Mouse (Mus musculus) neural tube, embryonic 11.5 days (tissue): Measurements from ENCODE around the gene Mrps5. TPM values are rescaled to one million over a fixed set of nuclear protein-coding genes. Genes with fewer than 3 reads are reported as not detected.

Source experiments
- ATAC-seq: fragments of 200-750 bp; cut with Nextera tagmentation; 2 replicates; pipeline ENCODE4 v1.8.0; 2017; ENCODE audit warnings: moderate number of reproducible peaks, mild to moderate bottlenecking, moderate TSS enrichment, moderate library complexity; ENCODE audit not compliant: insufficient read depth, low FRiP score, low TSS enrichment
- DNase-seq: peaks from one replicate; pipeline ENCODE4 v3.0.0-alpha.2; 2015; ENCODE audit warnings: low spot score
- H3K27ac ChIP-seq: fragments of 300-500 bp; sonication (generic); 2 replicates; pipeline ENCODE4 v1.5.1; 2014; ENCODE audit warnings: low read depth, mild to moderate bottlenecking, low read length
- H3K27me3 ChIP-seq: fragments of 300-500 bp; sonication (generic); 2 replicates; pipeline ENCODE4 v1.6.1; 2014; ENCODE audit warnings: mild to moderate bottlenecking, low read length, mixed read lengths; ENCODE audit not compliant: control insufficient read depth, insufficient read depth
- H3K36me3 ChIP-seq: fragments of 300-500 bp; sonication (generic); 2 replicates; pipeline ENCODE4 v1.6.1; 2014; ENCODE audit warnings: mild to moderate bottlenecking, low read length, moderate library complexity, mixed read lengths; ENCODE audit not compliant: control insufficient read depth, insufficient read depth
- H3K4me1 ChIP-seq: fragments of 300-500 bp; sonication (generic); 2 replicates; pipeline ENCODE4 v1.6.1; 2014; ENCODE audit warnings: low read length, mixed read lengths; ENCODE audit not compliant: control insufficient read depth, insufficient read depth
- H3K4me2 ChIP-seq: fragments of 300-500 bp; sonication (generic); 2 replicates; pipeline ENCODE4 v1.6.1; 2014; ENCODE audit warnings: low read depth, mild to moderate bottlenecking, moderate library complexity
- H3K4me3 ChIP-seq: fragments of 300-500 bp; sonication (generic); 2 replicates; pipeline ENCODE4 v1.5.1; 2014; ENCODE audit warnings: low read depth, low read length
- H3K9ac ChIP-seq: fragments of 300-500 bp; sonication (generic); 2 replicates; pipeline ENCODE4 v1.6.1; 2014; ENCODE audit warnings: mild to moderate bottlenecking, low read length
- H3K9me3 ChIP-seq: fragments of 300-500 bp; sonication (generic); 2 replicates; pipeline ENCODE4 v1.6.1; 2016; ENCODE audit warnings: low read length; ENCODE audit not compliant: control insufficient read depth
- WGBS: fragments of 180-500 bp; shearing (Covaris S2); extraction: QIAGEN DNeasy Blood & Tissue Kit; methylation state at CpG from one replicate; pipeline ENCODE4 v1.1.7; 2014; 5-methylcytosine and 5-hydroxymethylcytosine counted together
- polyA plus RNA-seq: library from polyadenylated mRNA; unstranded; fragments of >200 nt; fragmentation: Nextera tagmentation; extraction: Ambion mirVana; gene quantifications from 2 replicates; pipeline ENCODE4 v1.2.1, GENCODE M21; 2014

The Mrps5 gene
- polyA plus RNA-seq, 1 experiment from 2014 or later = 154 TPM

GRCm38 (mm10) chr2:127605203-127605602 lies 18.2 kb downstream of the Mrps5 start:
- ATAC-seq = no peak
- H3K4me1 ChIP-seq = 0 out of 2 replicates have a peak, but pooled peaks cover 4% of the 10 kb centered on the region
- no peak overlapping the region for H3K9ac ChIP-seq
- H3K27ac ChIP-seq = no peak overlapping the region
- WGBS = 93% methylated on average over 3 of the region's 3 CpGs
- no peaks in the 10 kb centered on the region for H3K27me3 ChIP-seq
- DNase-seq = no peak
- peaks cover 6% of the 10 kb centered on the region for H3K36me3 ChIP-seq
- H3K4me3 ChIP-seq = no peak overlapping the region
- H3K4me2 ChIP-seq = no peak overlapping the region
- no peaks in the 10 kb centered on the region for H3K9me3 ChIP-seq

GRCm38 (mm10) chr2:127608234-127608633 lies 21.2 kb downstream of the Mrps5 start:
- H3K9ac ChIP-seq = no peak overlapping the region
- H3K36me3 ChIP-seq = peaks cover 3% of the 10 kb centered on the region
- DNase-seq (no peak), ATAC-seq (no peak)
- 52% methylated on average over 3 of the region's 3 CpGs for WGBS
- no peaks in the 10 kb centered on the region for H3K27me3 ChIP-seq
- H3K4me1 ChIP-seq = 0 out of 2 replicates have a peak, but pooled peaks cover 4% of the 10 kb centered on the region
- no peak overlapping the region for H3K27ac ChIP-seq
- H3K9me3 ChIP-seq = no peaks in the 10 kb centered on the region
- H3K4me2 ChIP-seq = no peak overlapping the region
- no peak overlapping the region for H3K4me3 ChIP-seq

- ATAC-seq = no peak
These were observed 22.0 kb downstream of the Mrps5 start for GRCm38 (mm10) chr2:127608986-127609385.

GRCm38 (mm10) chr2:127611386-127611785 lies 24.4 kb downstream of the Mrps5 start:
- WGBS = 84% methylated on average over 4 of the region's 4 CpGs
- no peak for DNase-seq

More at GRCm38 (mm10) chr2:127608986-127609385, 22.0 kb downstream of the Mrps5 start:
- WGBS = 3% methylated on average over 5 of the region's 5 CpGs
- Histone ChIP-seq H3K4me3 (no peak overlapping the region), H3K27ac (no peak overlapping the region), H3K4me1 (0 out of 2 replicates have a peak, but pooled peaks cover 4% of the 10 kb centered on the region), H3K4me2 (no peak overlapping the region), H3K27me3 (no peaks in the 10 kb centered on the region), H3K9ac (no peak overlapping the region), H3K36me3 (peaks cover 3% of the 10 kb centered on the region), H3K9me3 (no peaks in the 10 kb centered on the region)
- no peak for DNase-seq

GRCm38 (mm10) chr2:127612288-127612687 lies 25.3 kb downstream of the Mrps5 start:
- WGBS = 94% methylated on average over 4 of the region's 4 CpGs
- Histone ChIP-seq H3K9me3 (no peaks in the 10 kb centered on the region), H3K4me1 (0 out of 2 replicates have a peak, but pooled peaks cover 4% of the 10 kb centered on the region), H3K4me2 (no peak overlapping the region), H3K36me3 (no peaks in the 10 kb centered on the region), H3K27me3 (no peaks in the 10 kb centered on the region), H3K27ac (no peak overlapping the region), H3K4me3 (no peak overlapping the region), H3K9ac (no peak overlapping the region)
- ATAC-seq = no peak
- no peak for DNase-seq

More at GRCm38 (mm10) chr2:127611386-127611785, 24.4 kb downstream of the Mrps5 start:
- Histone ChIP-seq H3K4me1 (0 out of 2 replicates have a peak, but pooled peaks cover 4% of the 10 kb centered on the region), H3K4me2 (no peak overlapping the region), H3K9me3 (no peaks in the 10 kb centered on the region), H3K36me3 (no peaks in the 10 kb centered on the region), H3K27me3 (no peaks in the 10 kb centered on the region), H3K9ac (no peak overlapping the region), H3K4me3 (no peak overlapping the region), H3K27ac (no peak overlapping the region)
- no peak for ATAC-seq

DNA sequence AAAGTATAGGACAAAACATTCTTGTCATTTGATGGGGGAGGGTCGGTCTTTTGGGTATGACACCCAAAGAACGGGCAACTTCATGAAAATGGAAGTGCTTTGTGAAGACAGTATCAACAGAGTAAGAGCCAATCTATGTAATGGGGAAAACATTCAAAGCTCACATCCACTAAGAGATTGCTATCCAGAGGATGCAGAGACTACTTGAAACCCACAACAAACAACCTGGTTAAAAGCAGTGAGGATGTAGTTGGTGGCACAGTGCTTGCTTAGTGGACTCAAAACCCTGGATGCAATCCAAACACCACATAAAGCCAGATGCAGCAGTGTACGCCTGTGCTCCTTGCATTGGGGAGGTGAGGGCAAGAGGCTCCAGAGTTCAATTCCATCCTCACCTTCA lies 32.3 kb downstream of the Mrps5 start:
- ATAC-seq = no peak
- Histone ChIP-seq H3K27ac (no peak overlapping the region), H3K4me3 (no peak overlapping the region), H3K4me2 (no peak overlapping the region), H3K4me1 (no peaks in the 10 kb centered on the region), H3K9me3 (no peaks in the 10 kb centered on the region), H3K9ac (no peak overlapping the region), H3K27me3 (no peaks in the 10 kb centered on the region), H3K36me3 (no peaks in the 10 kb centered on the region)
- WGBS = 84% methylated on average over 3 of the region's 3 CpGs
- DNase-seq = no peak

DNA sequence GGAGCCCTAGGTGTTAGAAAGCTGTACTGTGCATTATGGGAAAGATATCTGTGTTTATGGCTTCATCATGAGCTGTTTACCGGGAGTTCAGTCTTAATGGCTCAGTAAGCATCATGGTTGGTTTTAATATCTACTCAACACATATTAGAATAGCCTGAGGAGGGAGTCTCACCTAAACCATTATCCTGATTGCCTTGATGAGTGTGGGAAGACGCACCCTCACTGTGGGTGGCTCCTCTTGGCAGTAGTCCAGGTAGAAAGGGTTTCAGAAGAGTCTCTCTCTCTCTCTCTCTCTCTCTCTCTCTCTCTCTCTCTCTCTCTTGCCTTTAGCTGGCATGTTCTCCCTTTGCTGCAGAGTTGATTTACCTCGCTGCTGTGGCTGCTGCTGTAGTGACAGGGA lies 35.0 kb downstream of the Mrps5 start:
- ATAC-seq (no peak), DNase-seq (no peak)
- no peak overlapping the region for H3K4me2 ChIP-seq
- H3K9me3 ChIP-seq = no peaks in the 10 kb centered on the region
- H3K27ac ChIP-seq = no peak overlapping the region
- no peaks in the 10 kb centered on the region for H3K36me3 ChIP-seq
- H3K4me1 ChIP-seq = no peaks in the 10 kb centered on the region
- no peak overlapping the region for H3K9ac ChIP-seq
- no peaks in the 10 kb centered on the region for H3K27me3 ChIP-seq
- no peak overlapping the region for H3K4me3 ChIP-seq
- 57% methylated on average over 3 of the region's 3 CpGs for WGBS

DNA sequence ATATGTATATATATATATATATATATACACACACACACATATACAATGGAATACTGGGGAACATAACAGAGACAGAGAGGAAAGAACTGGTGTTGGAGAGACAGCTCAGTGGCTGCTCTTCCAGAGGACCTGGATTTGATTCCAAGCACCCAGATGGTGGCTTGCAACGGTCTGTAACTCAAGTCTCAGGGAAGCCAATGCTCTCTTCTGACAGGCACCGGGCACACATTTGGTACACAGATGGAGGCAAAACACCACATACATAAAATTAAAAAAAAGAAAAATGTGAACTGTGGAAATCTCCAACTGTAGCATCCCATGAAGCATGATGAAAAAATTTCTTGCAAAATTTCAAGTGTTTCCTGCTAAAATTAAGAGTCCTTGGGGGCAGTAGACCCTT lies 37.8 kb downstream of the Mrps5 start:
- H3K4me1 ChIP-seq = no peaks in the 10 kb centered on the region
- DNase-seq = no peak

DNA sequence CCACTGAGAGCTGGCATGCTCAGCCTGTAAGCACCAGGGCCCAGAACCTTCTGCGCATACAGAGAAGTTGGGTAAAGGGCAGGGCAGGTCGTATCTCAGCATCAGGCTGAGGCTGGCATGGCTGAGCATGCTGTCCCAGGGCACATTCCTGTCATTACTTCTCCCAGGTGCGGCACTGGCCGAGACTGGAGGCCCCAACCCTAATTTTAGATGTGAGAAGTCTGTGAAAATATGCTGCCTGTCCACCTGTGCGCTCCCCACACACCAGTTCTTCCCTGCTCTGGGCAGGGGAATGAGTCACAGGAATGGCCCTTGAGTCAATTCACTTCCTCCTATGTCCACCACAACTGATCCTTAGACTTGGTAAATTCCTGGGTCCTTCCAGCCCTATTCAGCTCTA lies 38.6 kb downstream of the Mrps5 start:
- Histone ChIP-seq H3K9ac (no peak overlapping the region), H3K4me3 (no peak overlapping the region), H3K27me3 (no peaks in the 10 kb centered on the region), H3K4me2 (no peak overlapping the region), H3K9me3 (no peaks in the 10 kb centered on the region), H3K36me3 (no peaks in the 10 kb centered on the region), H3K27ac (no peak overlapping the region), H3K4me1 (no peaks in the 10 kb centered on the region)
- 75% methylated on average over 5 of the region's 5 CpGs for WGBS
- ATAC-seq (no peak), DNase-seq (no peak)

More for the DNA sequence above, 37.8 kb downstream of the Mrps5 start:
- Histone ChIP-seq H3K27me3 (no peaks in the 10 kb centered on the region), H3K4me3 (no peak overlapping the region), H3K27ac (no peak overlapping the region), H3K9me3 (no peaks in the 10 kb centered on the region), H3K4me2 (no peak overlapping the region), H3K36me3 (no peaks in the 10 kb centered on the region), H3K9ac (no peak overlapping the region)
- 89% methylated on average over 2 of the region's 2 CpGs for WGBS
- ATAC-seq = no peak
